Mouse (Mus musculus) stomach, embryonic 14.5 days (tissue): ENCODE results near the gene 6030445D17Rik. TPM values are rescaled to one million over a fixed set of nuclear protein-coding genes. Genes with fewer than 3 reads are reported as not detected.

ENCODE experiments used
- ATAC-seq: fragments of 200-750 bp; cut with Nextera tagmentation; 2 replicates; pipeline ENCODE4 v1.8.0; 2017; ENCODE audit warnings: low read depth, moderate TSS enrichment; ENCODE audit not compliant: insufficient number of reproducible peaks, insufficient read depth, low FRiP score
- H3K27ac ChIP-seq: fragments of 300-500 bp; sonication (generic); 2 replicates; pipeline ENCODE4 v1.5.1; 2014; ENCODE audit warnings: mild to moderate bottlenecking, low read length, moderate library complexity, mixed read lengths
- H3K27me3 ChIP-seq: fragments of 300-500 bp; sonication (generic); 2 replicates; pipeline ENCODE4 v1.6.1; 2014; ENCODE audit warnings: low read length, control low read depth, mixed read lengths; ENCODE audit not compliant: control insufficient read depth, insufficient read depth
- H3K36me3 ChIP-seq: fragments of 300-500 bp; sonication (generic); 2 replicates; pipeline ENCODE4 v1.6.1; 2014; ENCODE audit warnings: mild to moderate bottlenecking, control low read depth, low read length, moderate library complexity, mixed read lengths; ENCODE audit not compliant: control insufficient read depth, insufficient read depth
- H3K4me1 ChIP-seq: fragments of 300-500 bp; sonication (generic); 2 replicates; pipeline ENCODE4 v1.6.1; 2014; ENCODE audit warnings: low read length, control low read depth, mixed read lengths; ENCODE audit not compliant: control insufficient read depth, insufficient read depth
- H3K4me2 ChIP-seq: fragments of 300-500 bp; sonication (generic); replicated peaks from 2 replicates; pipeline ENCODE4 v1.6.1; 2014; ENCODE audit warnings: low read depth, low read length, control low read depth
- H3K4me3 ChIP-seq: fragments of 300-500 bp; sonication (generic); 2 replicates; pipeline ENCODE4 v1.5.1; 2014; ENCODE audit warnings: low read depth, low read length, control low read depth
- H3K9ac ChIP-seq: fragments of 300-500 bp; sonication (generic); replicated peaks from 2 replicates; pipeline ENCODE4 v1.6.1; 2014; ENCODE audit warnings: low read depth, mild to moderate bottlenecking, control low read depth, low read length, moderate library complexity, mixed read lengths
- H3K9me3 ChIP-seq: fragments of 300-500 bp; sonication (generic); 2 replicates; pipeline ENCODE4 v1.6.1; 2016; ENCODE audit warnings: low read depth, low read length, control low read depth; ENCODE audit not compliant: control insufficient read depth
- WGBS: fragments of 180-500 bp; shearing (Covaris S2); extraction: QIAGEN DNeasy Blood & Tissue Kit; methylation state at CpG from one replicate; pipeline ENCODE4 v1.1.7; 2014; 5-methylcytosine and 5-hydroxymethylcytosine counted together
- polyA plus RNA-seq: library from polyadenylated mRNA; unstranded; fragments of >200 nt; fragmentation: Nextera tagmentation; extraction: Ambion mirVana; gene quantifications from 2 replicates; pipeline ENCODE4 v1.2.1, GENCODE M21; 2014

6030445D17Rik gene
- polyA plus RNA-seq, 1 experiment from 2014 or later, result 0.46 TPM

DNA sequence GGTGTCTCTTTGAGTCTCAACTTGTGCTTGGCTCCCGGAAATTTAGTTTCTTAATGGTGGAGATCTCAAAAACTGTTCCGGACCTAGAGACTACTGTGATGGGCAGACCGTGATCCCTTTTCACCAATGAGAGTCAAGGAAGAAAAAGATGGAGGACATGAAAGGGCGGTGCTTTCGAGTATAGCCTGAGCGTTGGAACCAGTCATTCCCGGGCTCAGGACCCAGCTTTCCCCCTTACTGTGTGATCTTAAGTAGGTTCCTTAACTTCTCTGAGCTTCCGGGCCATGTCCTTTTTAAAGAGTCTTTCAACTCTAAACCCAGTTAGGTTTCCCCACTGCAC, 759 bp downstream of the 6030445D17Rik start:
- H3K27ac ChIP-seq, result peak overlapping the region; percentile 72; the same call in 1 of the 2 replicates
- peak overlapping the region; percentile 64 for H3K4me3 ChIP-seq
- ATAC-seq, result peak; percentile 47
- H3K4me1 ChIP-seq, result peaks cover 7% of the 10 kb centered on the region; the same call in 1 of the 2 replicates
- H3K9me3 ChIP-seq, result no peaks in the 10 kb centered on the region
- H3K9ac ChIP-seq, result peak overlapping the region; percentile 58
- no peaks in the 10 kb centered on the region for H3K36me3 ChIP-seq
- H3K27me3 ChIP-seq, result 0 out of 2 replicates have a peak, but pooled peaks cover 3% of the 10 kb centered on the region
- 2% methylated on average over 8 of the region's 8 CpGs for WGBS
- peak overlapping the region; percentile 97 for H3K4me2 ChIP-seq

DNA sequence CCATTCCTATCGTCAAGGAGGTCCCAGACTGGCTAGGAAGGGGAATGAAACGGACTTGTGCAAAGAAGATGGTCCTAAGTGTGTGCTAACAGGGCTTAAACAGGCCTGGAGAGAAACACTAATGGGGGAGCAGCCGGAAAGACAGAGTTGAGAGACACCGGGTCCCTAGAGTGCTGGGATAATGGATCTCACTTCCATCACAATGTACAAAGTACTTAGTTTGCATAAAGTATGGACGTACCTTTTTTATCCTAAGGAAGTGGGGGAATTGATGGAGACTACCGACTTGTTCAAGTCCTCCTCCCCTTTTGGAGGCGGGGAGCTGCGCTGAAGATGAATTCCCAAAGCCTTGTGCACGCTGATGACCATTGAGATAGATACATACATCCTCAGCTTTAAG, 1.4 kb downstream of the 6030445D17Rik start:
- H3K4me2 ChIP-seq, result peak overlapping the region; percentile 97
- no peak overlapping the region for H3K9ac ChIP-seq
- ATAC-seq, result no peak
- 0 out of 2 replicates have a peak, but pooled peaks cover 3% of the 10 kb centered on the region for H3K27me3 ChIP-seq
- H3K27ac ChIP-seq, result no peak overlapping the region
- H3K4me3 ChIP-seq, result peak overlapping the region; percentile 64; the same call in 1 of the 2 replicates
- WGBS, result 27% methylated on average over 9 of the region's 9 CpGs
- H3K9me3 ChIP-seq, result no peaks in the 10 kb centered on the region
- H3K36me3 ChIP-seq, result no peaks in the 10 kb centered on the region
- H3K4me1 ChIP-seq, result peaks cover 7% of the 10 kb centered on the region; the same call in 1 of the 2 replicates

DNA sequence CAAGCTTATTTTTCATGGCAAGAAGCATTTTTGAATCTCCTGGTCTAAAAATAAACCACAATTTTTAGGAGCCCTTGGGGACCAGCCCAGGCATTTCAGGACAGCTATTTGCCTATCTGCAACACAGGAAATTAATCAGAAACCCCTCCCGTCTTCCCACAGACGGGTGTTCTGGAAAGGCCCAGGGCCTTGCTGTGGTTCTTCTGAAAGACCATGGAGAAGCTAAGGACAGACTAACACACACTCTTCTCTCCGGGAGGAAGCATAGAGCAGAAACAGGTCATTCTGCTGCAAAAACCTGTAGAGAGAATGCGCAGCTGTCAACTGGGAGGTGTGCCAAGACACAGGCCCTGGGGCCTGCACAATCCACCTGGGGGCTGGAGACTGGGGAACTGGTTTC, 4.2 kb downstream of the 6030445D17Rik start:
- H3K27me3 ChIP-seq, result 0 out of 2 replicates have a peak, but pooled peaks cover 3% of the 10 kb centered on the region
- H3K36me3 ChIP-seq, result no peaks in the 10 kb centered on the region
- no peak for ATAC-seq
- 24% methylated on average over 4 of the region's 4 CpGs for WGBS
- no peak overlapping the region for H3K4me3 ChIP-seq
- H3K27ac ChIP-seq, result peak overlapping the region; percentile 23; the same call in 1 of the 2 replicates
- H3K9ac ChIP-seq, result no peak overlapping the region
- no peaks in the 10 kb centered on the region for H3K9me3 ChIP-seq
- H3K4me2 ChIP-seq, result no peak overlapping the region
- peaks cover 12% of the 10 kb centered on the region; the same call in 1 of the 2 replicates for H3K4me1 ChIP-seq

DNA sequence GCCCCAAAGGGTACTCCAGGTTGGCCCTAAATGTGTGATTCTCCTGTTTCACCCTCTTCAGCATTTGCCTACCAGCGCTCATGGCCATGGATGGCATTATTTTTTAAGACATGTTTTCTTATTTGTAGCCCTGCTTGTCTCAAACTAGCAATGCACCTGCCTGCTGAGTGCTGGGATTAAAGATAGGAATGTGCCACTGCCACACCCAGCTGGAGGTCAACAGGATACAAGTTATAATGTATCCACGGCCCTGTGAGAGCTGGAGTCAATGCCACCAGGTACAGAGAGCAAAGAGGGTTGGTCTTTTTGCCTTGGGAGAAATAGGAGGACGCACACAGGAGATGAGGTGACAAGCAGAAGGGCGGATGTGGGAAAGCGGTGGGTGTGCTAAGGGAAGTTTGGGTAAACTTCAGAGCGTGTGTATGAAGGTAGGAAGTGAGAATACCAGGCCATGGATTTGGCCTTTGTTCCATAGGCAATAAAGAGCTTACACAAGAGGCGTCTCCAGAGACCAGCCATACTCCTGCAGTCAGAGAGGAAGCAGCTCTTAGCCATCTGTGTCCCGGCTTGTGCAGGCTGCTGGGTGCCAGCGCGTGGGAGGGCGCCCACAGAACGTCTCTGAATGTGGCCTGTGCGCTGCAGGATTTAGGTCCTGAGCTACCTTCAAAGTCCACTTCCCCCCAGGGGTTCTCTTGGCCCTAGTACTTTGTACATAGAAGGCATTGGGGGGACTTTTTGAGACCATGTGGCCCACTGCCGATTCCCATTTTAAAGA, 6.7 kb downstream of the 6030445D17Rik start:
- no peaks in the 10 kb centered on the region for H3K27me3 ChIP-seq
- peaks cover 20% of the 10 kb centered on the region; the same call in 1 of the 2 replicates for H3K4me1 ChIP-seq
- H3K36me3 ChIP-seq, result no peaks in the 10 kb centered on the region
- ATAC-seq, result no peak
- peak overlapping the region; percentile 81; the same call in 1 of the 2 replicates for H3K4me3 ChIP-seq
- 74% methylated on average over 14 of the region's 14 CpGs for WGBS
- no peak overlapping the region for H3K27ac ChIP-seq
- no peak overlapping the region for H3K9ac ChIP-seq
- H3K4me2 ChIP-seq, result peak overlapping the region; percentile 56; the same call in 1 of the 2 replicates
- H3K9me3 ChIP-seq, result no peaks in the 10 kb centered on the region

DNA sequence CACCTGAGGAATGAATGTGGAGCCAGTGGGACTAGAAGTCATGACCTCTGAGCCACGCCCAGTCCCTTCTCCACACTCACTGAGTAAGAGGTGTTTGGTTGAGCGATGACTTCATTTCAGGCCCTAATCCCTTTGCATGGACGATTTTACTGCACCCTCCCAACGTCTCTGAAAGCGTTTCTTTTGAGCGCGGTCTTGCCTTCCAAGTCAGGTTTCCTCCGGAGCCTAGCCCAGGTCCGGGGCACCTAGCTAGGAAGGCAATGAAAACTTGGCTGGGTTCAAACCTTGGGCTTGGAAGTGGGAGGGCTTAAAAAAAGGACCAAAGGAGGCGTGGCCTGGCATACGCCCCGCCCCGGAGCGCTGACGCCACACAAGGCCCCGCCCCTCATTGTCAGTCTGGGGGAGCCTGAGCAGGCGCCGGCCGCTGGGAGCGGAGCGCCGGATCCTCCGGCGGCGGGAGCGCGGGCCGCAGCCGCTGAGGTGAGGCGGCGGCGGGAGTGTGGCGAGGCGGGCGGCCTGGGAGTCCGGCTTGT, 7.4 kb downstream of the 6030445D17Rik start, which contains the start of gene Luzp1:
Gene Luzp1, plus strand, starts transcription at position 391 of the 533 bp plus-strand sequence.
- H3K4me1 ChIP-seq, result peaks cover 16% of the 10 kb centered on the region; the same call in 1 of the 2 replicates
- H3K36me3 ChIP-seq, result no peaks in the 10 kb centered on the region
- WGBS, result 2% methylated on average over 34 of the region's 36 CpGs

DNA sequence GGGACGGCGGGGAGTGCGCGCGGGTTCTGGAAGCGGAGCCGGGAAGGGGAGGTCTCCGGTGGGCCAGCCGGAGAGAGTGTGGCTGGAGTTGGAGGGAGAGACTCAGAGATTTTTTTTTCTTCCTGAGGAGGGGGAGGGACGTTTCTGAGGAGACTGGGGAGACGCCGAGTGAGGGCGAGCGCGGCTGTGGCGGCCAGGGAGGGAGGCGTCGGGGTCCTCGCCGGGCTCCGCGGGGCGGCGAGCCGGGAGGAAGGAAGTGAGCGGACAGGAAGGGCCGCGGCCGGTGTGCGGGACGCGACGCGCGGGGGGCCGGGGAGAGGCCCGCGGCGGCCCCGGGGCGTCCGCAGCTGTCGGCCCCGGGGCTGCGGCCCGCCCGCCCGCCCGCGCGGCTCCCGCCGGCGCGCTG, 7.9 kb downstream of the 6030445D17Rik start:
- ATAC-seq, result peak; percentile 80
- 0% methylated on average over 16 of the region's 55 CpGs for WGBS
- H3K4me2 ChIP-seq, result peak overlapping the region; percentile 56
- peak overlapping the region; percentile 99 for H3K27ac ChIP-seq
- no peaks in the 10 kb centered on the region for H3K27me3 ChIP-seq
- no peaks in the 10 kb centered on the region for H3K36me3 ChIP-seq
- H3K4me3 ChIP-seq, result peak overlapping the region; percentile 81
- peaks cover 16% of the 10 kb centered on the region; the same call in 1 of the 2 replicates for H3K4me1 ChIP-seq
- H3K9me3 ChIP-seq, result no peaks in the 10 kb centered on the region
- H3K9ac ChIP-seq, result peak overlapping the region; percentile 90

More for the DNA sequence above, 7.4 kb downstream of the 6030445D17Rik start, which contains the start of gene Luzp1:
- Histone ChIP-seq H3K9me3 (no peaks in the 10 kb centered on the region), H3K4me2 (peak within 1 kb of the TSS; percentile 56), H3K4me3 (peak within 1 kb of the TSS; percentile 81), H3K9ac (peak within 1 kb of the TSS; percentile 90), H3K27me3 (no peaks in the 10 kb centered on the region), H3K27ac (peak within 1 kb of the TSS; percentile 99)
- ATAC-seq, result peak; percentile 88

DNA sequence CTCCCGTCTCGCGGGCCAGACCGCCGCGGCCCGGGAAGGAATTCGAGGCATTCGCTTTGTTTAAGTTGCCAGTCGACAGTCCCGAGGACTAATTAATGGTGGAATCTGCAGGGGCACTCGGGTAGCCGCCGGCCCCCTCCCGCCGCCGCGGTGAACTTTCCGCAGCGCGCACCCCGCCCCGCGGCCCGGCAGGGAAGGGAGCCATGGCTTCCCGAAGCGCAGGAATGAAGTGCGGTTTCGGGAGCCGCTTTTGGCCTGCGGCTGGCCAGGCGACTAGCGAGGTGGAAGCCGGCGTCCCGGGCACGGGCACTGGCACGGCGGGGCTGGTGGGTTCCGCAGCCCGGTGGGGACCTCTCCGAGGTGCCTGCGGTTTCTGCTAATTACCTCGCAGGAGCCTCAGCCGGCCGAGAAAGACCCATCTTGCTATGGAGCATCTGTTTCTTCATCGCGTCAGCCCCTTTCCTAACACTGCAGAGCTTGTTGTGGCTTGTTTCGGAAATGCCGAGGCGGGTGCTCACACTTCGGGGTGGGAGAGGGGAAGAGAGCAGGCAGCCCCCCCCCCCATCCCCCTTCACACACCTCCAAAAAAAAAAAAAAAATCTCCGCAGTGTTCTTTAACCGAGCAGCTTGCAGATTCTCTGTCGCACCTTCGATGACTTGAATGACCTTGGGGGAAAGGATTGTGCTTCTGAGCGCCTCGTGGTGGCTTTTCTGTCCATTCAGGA, 8.5 kb downstream of the 6030445D17Rik start:
- peak overlapping the region; percentile 81 for H3K4me3 ChIP-seq
- H3K4me1 ChIP-seq, result peaks cover 16% of the 10 kb centered on the region; the same call in 1 of the 2 replicates
- peak overlapping the region; percentile 56 for H3K4me2 ChIP-seq
- H3K9me3 ChIP-seq, result no peaks in the 10 kb centered on the region
- H3K27me3 ChIP-seq, result no peaks in the 10 kb centered on the region
- peak overlapping the region; percentile 90 for H3K9ac ChIP-seq
- peak overlapping the region; percentile 99 for H3K27ac ChIP-seq
- no peaks in the 10 kb centered on the region for H3K36me3 ChIP-seq
- under 1% methylated on average over 56 of the region's 58 CpGs for WGBS
- peak; percentile 11; the same call in 1 of the 2 replicates for ATAC-seq

DNA sequence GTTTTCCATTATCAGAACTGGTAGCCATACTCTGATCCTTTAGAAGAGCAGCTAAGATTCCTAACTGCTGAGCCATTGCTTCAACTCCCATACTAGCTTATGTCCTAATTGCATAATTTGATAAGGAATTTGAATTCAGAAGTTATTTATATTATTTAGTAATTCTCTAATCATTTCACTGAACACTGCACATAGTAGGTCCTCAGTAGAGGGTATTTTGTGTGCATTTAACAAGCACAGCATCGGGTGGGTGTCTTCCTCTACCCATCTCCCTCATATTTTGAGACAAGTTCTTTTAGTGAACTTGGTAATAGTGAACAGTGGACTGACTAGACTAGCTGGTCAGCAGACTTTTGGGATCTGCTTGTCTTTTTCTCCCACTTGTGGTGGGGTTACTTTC, 14.6 kb downstream of the 6030445D17Rik start:
- Histone ChIP-seq H3K27ac (no peak overlapping the region), H3K9me3 (no peaks in the 10 kb centered on the region), H3K9ac (no peak overlapping the region), H3K4me1 (peaks cover 6% of the 10 kb centered on the region; the same call in 1 of the 2 replicates), H3K4me3 (no peak overlapping the region), H3K36me3 (no peaks in the 10 kb centered on the region), H3K4me2 (no peak overlapping the region), H3K27me3 (no peaks in the 10 kb centered on the region)
- 95% methylated on average over 1 of the region's 1 CpGs for WGBS
- no peak for ATAC-seq
